Mouse (Mus musculus): ENCODE data around the gene Dmbt1. TPM values are rescaled to one million over a fixed set of nuclear protein-coding genes. Genes with fewer than 3 reads are reported as not detected.

The Dmbt1 gene
- not detected in 2 replicates for polyA plus RNA-seq (2012; ENCODE audit: low replicate concordance)

DNA sequence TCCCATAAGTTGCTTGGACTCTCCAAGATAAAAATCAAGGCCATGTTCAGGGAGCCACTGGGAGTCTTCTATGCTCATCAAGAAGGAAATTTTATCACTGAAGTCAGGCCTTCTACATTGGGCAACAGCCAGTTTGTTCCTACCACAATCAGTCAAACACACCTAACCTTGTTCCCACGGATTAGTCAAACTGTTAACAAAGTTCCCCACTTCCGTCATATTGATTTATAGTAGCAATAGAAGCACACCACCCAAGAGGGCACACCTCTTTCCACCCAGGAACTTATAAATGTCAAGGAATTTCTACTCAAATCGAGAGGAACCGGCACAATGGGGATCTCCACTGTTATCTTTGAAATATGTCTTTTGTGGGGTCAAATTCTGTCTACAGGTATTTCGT, at the start of gene Dmbt1:
TSS of gene Dmbt1 (plus strand) at position 299 of the 400 bp plus-strand sequence.

DNA sequence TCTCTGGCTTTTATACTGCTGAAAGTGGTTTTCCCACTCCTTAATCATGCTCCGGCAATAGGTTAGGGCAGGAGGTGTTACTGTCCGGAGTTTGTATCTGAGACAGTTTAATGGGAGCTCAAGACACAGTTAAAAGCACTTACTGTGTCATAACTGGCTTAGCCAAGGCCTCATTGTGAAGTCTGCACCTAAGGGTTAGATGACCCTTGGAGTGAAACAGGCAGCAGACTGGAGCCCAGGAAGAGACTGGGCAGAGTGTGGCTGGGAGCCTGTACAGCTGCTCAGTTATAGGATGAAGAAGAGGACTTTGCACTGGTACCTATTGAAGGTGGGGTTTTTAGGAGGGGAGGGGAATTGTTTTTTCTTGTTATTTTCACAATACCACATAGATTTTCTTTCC, 114.4 kb downstream of the Dmbt1 start, which contains the start of gene 4933402N03Rik:
TSS of gene 4933402N03Rik (minus strand) at position 101 of the 400 bp plus-strand sequence.

Other genes with a start within 250 kb of the Dmbt1 start
- 0.60 and 5.7 TPM in 2 replicates for gene Plekha1, start 166.3 kb upstream of the Dmbt1 start, polyA plus RNA-seq (2012; ENCODE audit: low replicate concordance)
- 0.77 and 3.9 TPM in 2 replicates for gene Htra1, start 95.9 kb upstream of the Dmbt1 start, polyA plus RNA-seq (2012; ENCODE audit: low replicate concordance)
- gene 4933402N03Rik, start 114.3 kb downstream of the Dmbt1 start, polyA plus RNA-seq (2012; ENCODE audit: low replicate concordance), result not detected in 2 replicates
- 0.02 TPM in 1 of 2 replicates, not detected in the other for gene 5430419D17Rik, start 142.3 kb downstream of the Dmbt1 start, polyA plus RNA-seq (2012; ENCODE audit: low replicate concordance)

Measured in leukemia stem cell, adult 10-12 weeks (primary cell).